Mouse (Mus musculus): ENCODE measurements at regions not wholly inside any gene's neighbourhood (a gene's known extent, or its start where the extent isn't known, plus 50 kb on each side); places are given as distances from the start of the nearest gene placed in this dataset.

DNA sequence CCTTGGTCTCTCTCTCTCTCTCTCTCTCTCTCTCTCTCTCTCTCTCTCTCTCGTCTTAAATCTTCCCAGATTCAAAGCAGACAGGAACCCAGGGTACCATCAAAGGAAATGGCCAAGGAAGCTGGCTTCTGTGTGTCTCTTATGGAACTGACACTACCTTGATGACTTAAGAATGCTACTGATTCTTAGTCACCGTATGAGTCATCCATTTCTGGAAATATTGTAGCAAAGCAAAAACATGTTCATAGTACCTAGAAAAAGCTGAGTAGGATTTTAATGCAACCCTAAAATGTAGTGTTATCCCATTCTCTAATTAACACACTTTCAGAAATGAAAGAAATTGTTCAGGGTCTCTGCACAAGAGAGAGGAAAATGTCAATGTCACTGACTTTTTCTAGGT is 396.0 kb upstream of the Ddi1 start:
- H3K27ac ChIP-seq (ENCODE audit: insufficient read depth, low read depth, low read length), result no peak overlapping the region
- H3K36me3 ChIP-seq (ENCODE audit: control insufficient read depth, insufficient read depth, low read length), result no peaks in the 10 kb centered on the region
- H3K4me1 ChIP-seq (ENCODE audit: control insufficient read depth, insufficient read depth, insufficient read length, low read length), result no peaks in the 10 kb centered on the region
- no peaks in the 10 kb centered on the region for H3K27me3 ChIP-seq (ENCODE audit: control insufficient read depth, insufficient read depth, low read length)
- 72% methylated on average over 2 of the region's 2 CpGs for WGBS
- TF ChIP-seq CTCF (IDR thresholded peaks at IDR 0.05; ENCODE audit: extremely low read depth, insufficient read length, insufficient replicate concordance, low read depth, low read length) (no peak), POLR2A (IDR thresholded peaks at IDR 0.05; ENCODE audit: low read depth, low read length) (no peak)
- no peak overlapping the region for H3K4me3 ChIP-seq (ENCODE audit: low read depth, low read length)

DNA sequence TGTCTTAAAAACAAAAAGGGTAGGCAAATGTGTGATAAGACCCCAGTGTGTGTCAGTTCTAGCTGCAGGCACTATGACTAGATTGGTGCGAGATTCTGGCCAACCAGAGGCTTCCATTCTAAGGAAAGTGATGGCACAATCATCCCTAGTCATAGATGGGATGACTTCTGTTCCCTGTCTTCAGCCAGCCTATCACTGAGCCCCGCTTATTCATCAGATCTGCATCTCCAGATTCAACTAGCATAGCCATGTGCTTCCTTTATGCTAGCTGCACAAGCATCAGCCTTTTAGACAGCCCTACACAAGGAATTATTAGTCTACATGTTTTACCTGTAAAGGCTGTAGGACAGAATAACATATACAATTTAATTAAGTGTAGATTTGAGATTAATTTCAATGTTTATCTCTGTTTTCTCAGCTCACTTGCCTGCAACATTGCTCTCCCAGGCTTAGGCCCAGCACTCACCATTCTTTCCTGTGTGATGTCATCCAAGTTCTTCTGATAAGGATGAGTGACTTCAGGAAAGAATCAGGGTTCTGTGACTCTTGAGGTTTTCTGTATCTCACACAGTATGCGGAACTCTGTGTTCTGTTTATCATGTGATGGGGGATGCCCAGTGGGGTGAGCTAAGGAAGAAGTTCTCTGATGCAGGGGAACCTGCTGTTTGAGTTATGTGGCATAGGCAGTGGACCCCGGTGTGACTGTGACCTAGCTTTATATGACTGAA is 382.8 kb upstream of the Ddi1 start:
- no peaks in the 10 kb centered on the region for H3K27me3 ChIP-seq (ENCODE audit: control insufficient read depth, insufficient read depth, low read length)
- H3K36me3 ChIP-seq (ENCODE audit: control insufficient read depth, insufficient read depth, low read length), result no peaks in the 10 kb centered on the region
- H3K27ac ChIP-seq (ENCODE audit: insufficient read depth, low read depth, low read length), result no peak overlapping the region
- H3K4me3 ChIP-seq (ENCODE audit: low read depth, low read length), result no peak overlapping the region
- no peak for TF ChIP-seq CTCF (IDR thresholded peaks at IDR 0.05; ENCODE audit: extremely low read depth, insufficient read length, insufficient replicate concordance, low read depth, low read length)
- no peak for TF ChIP-seq POLR2A (IDR thresholded peaks at IDR 0.05; ENCODE audit: low read depth, low read length)
- no peaks in the 10 kb centered on the region for H3K4me1 ChIP-seq (ENCODE audit: control insufficient read depth, insufficient read depth, insufficient read length, low read length)
- 74% methylated on average over 4 of the region's 4 CpGs for WGBS

DNA sequence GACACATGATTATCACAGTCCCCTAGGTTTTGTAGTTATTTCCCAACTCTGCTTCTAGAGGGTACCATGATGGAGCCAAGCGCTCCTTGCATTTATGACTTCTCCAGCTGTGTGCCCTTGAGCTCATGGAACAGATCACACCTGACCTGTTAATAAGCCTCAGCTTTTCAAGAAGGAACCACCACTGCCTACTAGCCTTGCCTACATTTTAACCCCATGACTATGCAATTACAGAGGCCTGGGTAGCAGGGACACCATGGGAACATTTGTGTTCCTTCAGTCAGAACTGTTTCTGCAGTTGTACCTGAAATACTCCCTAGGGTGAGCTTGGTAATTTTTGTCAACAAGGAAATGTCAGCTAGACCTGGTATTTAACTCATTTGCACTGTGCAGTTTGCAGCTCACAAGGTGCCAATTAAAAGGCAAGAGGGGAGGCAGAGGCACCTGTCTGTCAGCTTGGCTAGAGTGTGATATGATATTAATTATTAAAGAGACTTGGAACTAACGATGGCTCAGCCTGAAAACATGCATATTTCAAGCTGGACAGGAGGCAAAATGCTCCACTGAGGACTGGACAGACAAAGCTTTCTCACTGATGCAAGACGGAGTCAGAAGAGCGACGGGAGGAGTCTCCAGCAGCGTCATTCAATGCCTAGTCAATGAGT is 382.1 kb upstream of the Ddi1 start:
- 85% methylated on average over 6 of the region's 6 CpGs for WGBS
- Histone ChIP-seq H3K4me1 (ENCODE audit: control insufficient read depth, insufficient read depth, insufficient read length, low read length) (no peaks in the 10 kb centered on the region), H3K27me3 (ENCODE audit: control insufficient read depth, insufficient read depth, low read length) (no peaks in the 10 kb centered on the region), H3K27ac (ENCODE audit: insufficient read depth, low read depth, low read length) (no peak overlapping the region), H3K36me3 (ENCODE audit: control insufficient read depth, insufficient read depth, low read length) (no peaks in the 10 kb centered on the region), H3K4me3 (ENCODE audit: low read depth, low read length) (no peak overlapping the region)
- TF ChIP-seq POLR2A (IDR thresholded peaks at IDR 0.05; ENCODE audit: low read depth, low read length) (no peak), CTCF (IDR thresholded peaks at IDR 0.05; ENCODE audit: extremely low read depth, insufficient read length, insufficient replicate concordance, low read depth, low read length) (no peak)

DNA sequence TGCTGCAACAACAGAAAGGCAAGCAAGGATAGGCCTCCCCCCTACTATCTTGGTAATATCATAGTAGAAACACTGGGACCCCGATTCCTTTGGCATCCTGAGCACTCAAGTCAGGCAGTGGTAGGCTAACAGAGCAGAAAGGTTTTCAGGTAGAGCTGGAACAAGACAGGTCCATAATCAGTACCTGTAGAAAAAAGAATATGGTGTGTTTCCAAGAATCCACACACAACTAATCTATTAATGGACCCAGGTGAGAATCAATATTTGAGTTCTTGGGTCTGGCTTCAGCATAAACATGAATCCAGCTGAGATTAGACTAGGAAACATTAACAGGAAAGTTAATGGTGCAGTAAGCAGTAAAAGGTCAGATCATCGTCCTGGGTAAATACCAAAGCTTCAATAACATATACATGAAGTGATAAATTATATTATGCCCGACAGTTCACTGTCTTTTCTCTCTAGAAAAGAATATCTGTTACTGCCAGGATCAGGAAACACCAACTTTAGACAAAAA is 376.2 kb upstream of the Ddi1 start:
- Histone ChIP-seq H3K4me3 (ENCODE audit: low read depth, low read length) (no peak overlapping the region), H3K4me1 (ENCODE audit: control insufficient read depth, insufficient read depth, insufficient read length, low read length) (no peaks in the 10 kb centered on the region), H3K36me3 (ENCODE audit: control insufficient read depth, insufficient read depth, low read length) (no peaks in the 10 kb centered on the region), H3K27me3 (ENCODE audit: control insufficient read depth, insufficient read depth, low read length) (no peaks in the 10 kb centered on the region), H3K27ac (ENCODE audit: insufficient read depth, low read depth, low read length) (no peak overlapping the region)
- 25% methylated on average over 3 of the region's 3 CpGs for WGBS
- TF ChIP-seq CTCF (IDR thresholded peaks at IDR 0.05; ENCODE audit: extremely low read depth, insufficient read length, insufficient replicate concordance, low read depth, low read length) (no peak), POLR2A (IDR thresholded peaks at IDR 0.05; ENCODE audit: low read depth, low read length) (no peak)

DNA sequence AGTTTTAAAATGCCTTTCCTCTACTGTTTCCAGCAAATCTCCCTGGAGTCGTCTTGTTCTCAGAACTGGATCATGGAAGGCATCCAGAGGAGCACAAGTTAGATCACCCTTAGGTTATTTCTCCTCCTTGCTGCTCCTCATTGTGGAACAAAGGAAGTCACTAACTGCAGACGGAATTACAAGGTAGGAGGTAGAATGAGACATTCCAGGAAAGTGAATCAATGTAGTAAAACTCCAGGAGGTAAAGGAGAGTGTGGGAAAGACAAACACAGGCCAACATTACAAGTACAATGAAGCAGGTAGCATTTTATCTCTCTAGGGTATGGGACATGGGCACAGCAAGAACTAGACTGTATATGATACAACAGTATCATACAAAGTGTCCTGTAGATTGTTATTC is 375.7 kb upstream of the Ddi1 start:
- no peaks in the 10 kb centered on the region for H3K4me1 ChIP-seq (ENCODE audit: control insufficient read depth, insufficient read depth, insufficient read length, low read length)
- H3K36me3 ChIP-seq (ENCODE audit: control insufficient read depth, insufficient read depth, low read length), result no peaks in the 10 kb centered on the region
- no peak overlapping the region for H3K4me3 ChIP-seq (ENCODE audit: low read depth, low read length)
- TF ChIP-seq POLR2A (IDR thresholded peaks at IDR 0.05; ENCODE audit: low read depth, low read length), result no peak
- no peak for TF ChIP-seq CTCF (IDR thresholded peaks at IDR 0.05; ENCODE audit: extremely low read depth, insufficient read length, insufficient replicate concordance, low read depth, low read length)
- H3K27me3 ChIP-seq (ENCODE audit: control insufficient read depth, insufficient read depth, low read length), result no peaks in the 10 kb centered on the region
- 51% methylated on average over 2 of the region's 2 CpGs for WGBS
- H3K27ac ChIP-seq (ENCODE audit: insufficient read depth, low read depth, low read length), result no peak overlapping the region

DNA sequence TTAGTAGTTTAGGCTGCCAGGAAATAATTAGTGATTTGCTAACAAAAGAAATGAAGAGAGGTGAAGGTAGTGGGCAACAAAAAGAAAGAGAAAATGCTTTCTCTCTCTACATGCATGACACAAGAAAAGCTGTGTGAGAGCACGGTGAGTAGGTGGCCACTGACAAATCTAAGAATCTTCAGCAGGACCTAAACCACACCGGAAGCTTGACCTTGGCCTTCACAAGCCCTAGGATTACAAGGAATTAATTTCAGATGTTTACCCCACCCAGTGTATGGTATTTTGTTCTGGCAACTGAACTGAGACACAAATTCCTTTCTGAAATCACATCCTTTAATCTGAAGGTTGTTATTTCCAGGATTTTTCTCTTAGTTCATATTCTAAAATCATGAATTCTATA is 347.5 kb upstream of the Ddi1 start:
- no peak overlapping the region for H3K4me3 ChIP-seq (ENCODE audit: low read depth, low read length)
- no peak for TF ChIP-seq POLR2A (IDR thresholded peaks at IDR 0.05; ENCODE audit: low read depth, low read length)
- TF ChIP-seq CTCF (IDR thresholded peaks at IDR 0.05; ENCODE audit: extremely low read depth, insufficient read length, insufficient replicate concordance, low read depth, low read length), result no peak
- H3K27ac ChIP-seq (ENCODE audit: insufficient read depth, low read depth, low read length), result no peak overlapping the region
- H3K36me3 ChIP-seq (ENCODE audit: control insufficient read depth, insufficient read depth, low read length), result no peaks in the 10 kb centered on the region
- H3K4me1 ChIP-seq (ENCODE audit: control insufficient read depth, insufficient read depth, insufficient read length, low read length), result no peaks in the 10 kb centered on the region
- no peaks in the 10 kb centered on the region for H3K27me3 ChIP-seq (ENCODE audit: control insufficient read depth, insufficient read depth, low read length)
- 79% methylated on average over 2 of the region's 2 CpGs for WGBS

DNA sequence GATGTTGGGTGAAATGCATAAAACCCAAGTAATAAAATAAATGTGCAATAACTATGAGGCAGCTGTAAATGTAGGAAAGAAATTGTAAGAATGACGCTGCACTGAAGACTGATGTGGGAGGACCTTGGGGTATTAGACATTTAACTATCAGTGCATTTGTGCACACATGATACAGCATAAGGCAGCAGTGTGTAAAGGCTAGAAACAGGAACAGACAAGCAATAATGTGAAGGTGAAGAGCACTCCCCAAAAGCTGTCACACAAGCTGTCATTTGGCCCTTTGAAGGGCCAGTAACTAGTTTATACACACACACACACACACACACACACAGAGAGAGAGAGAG is 339.6 kb upstream of the Ddi1 start:
- H3K4me3 ChIP-seq (ENCODE audit: low read depth, low read length), result no peak overlapping the region
- no peaks in the 10 kb centered on the region for H3K27me3 ChIP-seq (ENCODE audit: control insufficient read depth, insufficient read depth, low read length)
- H3K4me1 ChIP-seq (ENCODE audit: control insufficient read depth, insufficient read depth, insufficient read length, low read length), result no peaks in the 10 kb centered on the region
- TF ChIP-seq POLR2A (IDR thresholded peaks at IDR 0.05; ENCODE audit: low read depth, low read length), result no peak
- no peak for TF ChIP-seq CTCF (IDR thresholded peaks at IDR 0.05; ENCODE audit: extremely low read depth, insufficient read length, insufficient replicate concordance, low read depth, low read length)
- no peak overlapping the region for H3K27ac ChIP-seq (ENCODE audit: insufficient read depth, low read depth, low read length)
- no peaks in the 10 kb centered on the region for H3K36me3 ChIP-seq (ENCODE audit: control insufficient read depth, insufficient read depth, low read length)
- 90% methylated on average over 1 of the region's 1 CpGs for WGBS

Measured in small intestine, adult 2 months (tissue).